Mouse (Mus musculus) midbrain, embryonic 14.5 days (tissue): ENCODE data around the gene Ankrd10. TPM values are rescaled to one million over a fixed set of nuclear protein-coding genes. Genes with fewer than 3 reads are reported as not detected.

Source experiments
- ATAC-seq: fragments of 200-750 bp; cut with Nextera tagmentation; 2 replicates; pipeline ENCODE4 v1.8.0; 2017; ENCODE audit warnings: moderate number of reproducible peaks, moderate library complexity; ENCODE audit not compliant: low FRiP score, low TSS enrichment
- DNase-seq: peaks from one replicate; pipeline ENCODE4 v3.0.0-alpha.2; 2015
- H3K27ac ChIP-seq: fragments of 300-500 bp; sonication (generic); replicated peaks from 2 replicates; pipeline ENCODE4 v1.5.1; 2014; ENCODE audit warnings: mild to moderate bottlenecking, low read depth, low read length, moderate library complexity
- H3K27me3 ChIP-seq: fragments of 300-500 bp; sonication (generic); 2 replicates; pipeline ENCODE4 v1.6.1; 2014; ENCODE audit warnings: low read length, control low read depth, mixed read lengths; ENCODE audit not compliant: control insufficient read depth, insufficient read depth
- H3K36me3 ChIP-seq: fragments of 300-500 bp; sonication (generic); 2 replicates; pipeline ENCODE4 v1.6.1; 2014; ENCODE audit warnings: low read length, control low read depth; ENCODE audit not compliant: control insufficient read depth, insufficient read depth
- H3K4me1 ChIP-seq: fragments of 300-500 bp; sonication (generic); 2 replicates; pipeline ENCODE4 v1.6.1; 2014; ENCODE audit warnings: mild to moderate bottlenecking, antibody characterized with exemption, low read length, control low read depth; ENCODE audit not compliant: control insufficient read depth, insufficient read depth
- H3K4me2 ChIP-seq: fragments of 300-500 bp; sonication (generic); 2 replicates; pipeline ENCODE4 v1.6.1; 2014; ENCODE audit warnings: mild to moderate bottlenecking, low read length, moderate library complexity
- H3K4me3 ChIP-seq: fragments of 300-500 bp; sonication (generic); replicated peaks from 2 replicates; pipeline ENCODE4 v1.5.1; 2014; ENCODE audit warnings: low read depth, low read length
- H3K9ac ChIP-seq: fragments of 300-500 bp; sonication (generic); replicated peaks from 2 replicates; pipeline ENCODE4 v1.6.1; 2014; ENCODE audit warnings: mild to moderate bottlenecking, low read length, moderate library complexity
- H3K9me3 ChIP-seq: fragments of 300-500 bp; sonication (generic); 2 replicates; pipeline ENCODE4 v1.6.1; 2016; ENCODE audit warnings: low read length, control low read depth, mixed read lengths; ENCODE audit not compliant: control insufficient read depth
- WGBS: fragments of 180-500 bp; shearing (Covaris S2); extraction: QIAGEN DNeasy Blood & Tissue Kit; methylation state at CpG from one replicate; pipeline ENCODE4 v1.1.7; 2014; 5-methylcytosine and 5-hydroxymethylcytosine counted together
- polyA plus RNA-seq: library from polyadenylated mRNA; unstranded; fragments of >200 nt; fragmentation: Nextera tagmentation; extraction: Ambion mirVana; gene quantifications from 2 replicates; pipeline ENCODE4 v1.2.1, GENCODE M21; 2014

Ankrd10 gene
- polyA plus RNA-seq, 1 experiment from 2014 or later: 99.8 TPM

GRCm38 (mm10) chr8:11593222-11593884, 42.2 kb downstream of the Ankrd10 start:
- Histone ChIP-seq H3K36me3 (no peaks in the 10 kb centered on the region), H3K9me3 (no peaks in the 10 kb centered on the region), H3K27ac (no peak overlapping the region), H3K9ac (no peak overlapping the region), H3K4me2 (no peak overlapping the region), H3K27me3 (no peaks in the 10 kb centered on the region), H3K4me3 (no peak overlapping the region), H3K4me1 (no peaks in the 10 kb centered on the region)
- no peak for DNase-seq
- WGBS: 78% methylated on average over 12 of the region's 12 CpGs
- ATAC-seq: no peak

GRCm38 (mm10) chr8:11592296-11592695, 43.3 kb downstream of the Ankrd10 start:
- Histone ChIP-seq H3K27me3 (no peaks in the 10 kb centered on the region), H3K4me3 (no peak overlapping the region), H3K27ac (no peak overlapping the region), H3K36me3 (no peaks in the 10 kb centered on the region), H3K4me1 (no peaks in the 10 kb centered on the region), H3K9ac (no peak overlapping the region), H3K9me3 (no peaks in the 10 kb centered on the region), H3K4me2 (no peak overlapping the region)
- WGBS: 49% methylated on average over 13 of the region's 13 CpGs
- no peak for DNase-seq
- no peak for ATAC-seq

GRCm38 (mm10) chr8:11591837-11592236, 43.7 kb downstream of the Ankrd10 start:
- no peak for ATAC-seq
- H3K4me1 ChIP-seq: no peaks in the 10 kb centered on the region
- no peaks in the 10 kb centered on the region for H3K36me3 ChIP-seq
- H3K4me3 ChIP-seq: no peak overlapping the region
- H3K9ac ChIP-seq: no peak overlapping the region
- DNase-seq: no peak
- no peaks in the 10 kb centered on the region for H3K9me3 ChIP-seq
- no peak overlapping the region for H3K4me2 ChIP-seq
- no peaks in the 10 kb centered on the region for H3K27me3 ChIP-seq
- WGBS: 87% methylated on average over 4 of the region's 4 CpGs
- H3K27ac ChIP-seq: no peak overlapping the region

GRCm38 (mm10) chr8:11586374-11586745, 49.2 kb downstream of the Ankrd10 start:
- H3K27ac ChIP-seq: no peak overlapping the region
- 76% methylated on average over 2 of the region's 2 CpGs for WGBS
- H3K4me3 ChIP-seq: no peak overlapping the region
- no peak overlapping the region for H3K4me2 ChIP-seq
- H3K4me1 ChIP-seq: no peaks in the 10 kb centered on the region
- H3K9ac ChIP-seq: no peak overlapping the region
- H3K27me3 ChIP-seq: no peaks in the 10 kb centered on the region
- DNase-seq (no peak), ATAC-seq (no peak)
- H3K9me3 ChIP-seq: no peaks in the 10 kb centered on the region
- no peaks in the 10 kb centered on the region for H3K36me3 ChIP-seq

- no peak for ATAC-seq
- Histone ChIP-seq H3K4me3 (no peak overlapping the region), H3K4me1 (no peaks in the 10 kb centered on the region), H3K36me3 (no peaks in the 10 kb centered on the region), H3K9ac (no peak overlapping the region), H3K27me3 (no peaks in the 10 kb centered on the region), H3K4me2 (no peak overlapping the region), H3K9me3 (no peaks in the 10 kb centered on the region), H3K27ac (no peak overlapping the region)
- 88% methylated on average over 21 of the region's 21 CpGs for WGBS
- no peak for DNase-seq
Measured at GRCm38 (mm10) chr8:11585513-11586373, 49.8 kb downstream of the Ankrd10 start.

- ATAC-seq (no peak), DNase-seq (no peak)
- no peak overlapping the region for H3K9ac ChIP-seq
- no peak overlapping the region for H3K4me2 ChIP-seq
- H3K27ac ChIP-seq: no peak overlapping the region
- H3K27me3 ChIP-seq: no peaks in the 10 kb centered on the region
- H3K9me3 ChIP-seq: no peaks in the 10 kb centered on the region
- H3K4me1 ChIP-seq: no peaks in the 10 kb centered on the region
- no peak overlapping the region for H3K4me3 ChIP-seq
- 60% methylated on average over 16 of the region's 16 CpGs for WGBS
- H3K36me3 ChIP-seq: no peaks in the 10 kb centered on the region
Measured at GRCm38 (mm10) chr8:11575604-11576384, 59.8 kb downstream of the Ankrd10 start.

GRCm38 (mm10) chr8:11574911-11575603, 60.5 kb downstream of the Ankrd10 start:
- Histone ChIP-seq H3K9ac (no peak overlapping the region), H3K4me2 (no peak overlapping the region), H3K27me3 (no peaks in the 10 kb centered on the region), H3K9me3 (no peaks in the 10 kb centered on the region), H3K4me3 (no peak overlapping the region), H3K36me3 (no peaks in the 10 kb centered on the region), H3K27ac (no peak overlapping the region), H3K4me1 (no peaks in the 10 kb centered on the region)
- 84% methylated on average over 9 of the region's 9 CpGs for WGBS
- ATAC-seq (no peak), DNase-seq (no peak)

GRCm38 (mm10) chr8:11572428-11572827, 63.1 kb downstream of the Ankrd10 start:
- H3K4me2 ChIP-seq: no peak overlapping the region
- H3K4me1 ChIP-seq: no peaks in the 10 kb centered on the region
- H3K27me3 ChIP-seq: no peaks in the 10 kb centered on the region
- no peak overlapping the region for H3K9ac ChIP-seq
- 76% methylated on average over 6 of the region's 6 CpGs for WGBS
- H3K4me3 ChIP-seq: no peak overlapping the region
- DNase-seq (no peak), ATAC-seq (no peak)
- no peaks in the 10 kb centered on the region for H3K9me3 ChIP-seq
- H3K36me3 ChIP-seq: 0 out of 2 replicates have a peak, but pooled peaks cover 10% of the 10 kb centered on the region
- H3K27ac ChIP-seq: no peak overlapping the region
